Comparison of ENCODE assay signal across 8 mouse cellular contexts in genomic region chr15:79883352-79883822, GRCm38 (mm10). TPM values are rescaled to one million over a fixed set of nuclear protein-coding genes. Genes with fewer than 3 reads are reported as not detected.
DNase-seq lines count a peak whose midpoint lies in the region; ATAC-seq and TF ChIP-seq lines count a peak whose summit lies in the region.

No protein-coding gene starts in this region.

- peak overlapping the region; percentile 67 for H3K4me2 ChIP-seq in forebrain, embryonic 14.5 days (ENCODE audit: low read length)
- peak overlapping the region; percentile 81 for H3K4me2 ChIP-seq in liver, postnatal 0 days (ENCODE audit: low read depth, low read length)
- peak overlapping the region; percentile 60 for H3K4me2 ChIP-seq in neural tube, embryonic 13.5 days

- H3K36me3 ChIP-seq in forebrain, embryonic 14.5 days (ENCODE audit: control insufficient read depth, insufficient read depth, low read length), result no peaks in the 10 kb centered on the region
- no peaks in the 10 kb centered on the region for H3K36me3 ChIP-seq in liver, postnatal 0 days (replicated peaks; ENCODE audit: insufficient read depth, low read length)
- no peaks in the 10 kb centered on the region for H3K36me3 ChIP-seq in neural tube, embryonic 13.5 days

- TF ChIP-seq CTCF in liver, postnatal 0 days (IDR thresholded peaks at IDR 0.05; ENCODE audit: low read depth), result peak; percentile 95

- no peaks in the 10 kb centered on the region for H3K9me3 ChIP-seq in forebrain, embryonic 14.5 days (replicated peaks; ENCODE audit: control insufficient read depth, low read length)
- no peaks in the 10 kb centered on the region for H3K9me3 ChIP-seq in liver, postnatal 0 days (ENCODE audit: low read length)
- H3K9me3 ChIP-seq in neural tube, embryonic 13.5 days, result no peaks in the 10 kb centered on the region

- peak overlapping the region; percentile 68 for H3K9ac ChIP-seq in forebrain, embryonic 14.5 days (ENCODE audit: low read length)
- peak overlapping the region; percentile 62 for H3K9ac ChIP-seq in liver, postnatal 0 days (replicated peaks)
- peak overlapping the region; percentile 80 for H3K9ac ChIP-seq in neural tube, embryonic 13.5 days

- peak; percentile 91 for ATAC-seq in forebrain, embryonic 14.5 days
- ATAC-seq in liver, postnatal 0 days, result peak; percentile 88
- ATAC-seq in neural tube, embryonic 13.5 days (ENCODE audit: low read depth), result peak; percentile 95

- H3K27me3 ChIP-seq in forebrain, embryonic 14.5 days (replicated peaks; ENCODE audit: control insufficient read depth, insufficient read depth, low read length), result no peaks in the 10 kb centered on the region
- H3K27me3 ChIP-seq in liver, postnatal 0 days (ENCODE audit: insufficient read depth, low read length), result peaks cover 3% of the 10 kb centered on the region; the same call in 1 of the 2 replicates
- no peaks in the 10 kb centered on the region for H3K27me3 ChIP-seq in neural tube, embryonic 13.5 days

- DNase-seq in ES-CJ7 (ENCODE audit: low read depth, low spot score), result peak; percentile 86
- DNase-seq in cerebellum, adult 11 months, result peak; percentile 95
- DNase-seq in forebrain, embryonic 14.5 days (ENCODE audit: low spot score), result peak; percentile 94
- peak; percentile 98 to 99 for DNase-seq in heart, postnatal 14 days
- peak; percentile 96 for DNase-seq in layer of hippocampus, adult 11-12 months (ENCODE audit: low spot score)
- peak; percentile 91 for DNase-seq in liver, postnatal 0 days
- peak; percentile 84 for DNase-seq in telencephalon, adult 2 months (ENCODE audit: low read depth, low spot score)

- WGBS in forebrain, embryonic 14.5 days, result under 1% methylated on average over 30 of the region's 30 CpGs
- under 1% methylated on average over 30 of the region's 30 CpGs for WGBS in liver, postnatal 0 days (ENCODE audit: insufficient replicate concordance)
- under 1% methylated on average over 30 of the region's 30 CpGs for WGBS in neural tube, embryonic 13.5 days

- TF ChIP-seq EP300 in liver, postnatal 0 days (IDR thresholded peaks at IDR 0.05; ENCODE audit: low read depth), result no peak

- H3K27ac ChIP-seq in forebrain, embryonic 14.5 days (ENCODE audit: low read depth, low read length), result peak overlapping the region; percentile 86
- peak overlapping the region; percentile 35; the same call in 1 of the 2 replicates for H3K27ac ChIP-seq in liver, postnatal 0 days (ENCODE audit: low read depth)
- H3K27ac ChIP-seq in neural tube, embryonic 13.5 days (replicated peaks), result peak overlapping the region; percentile 95

- H3K4me3 ChIP-seq in forebrain, embryonic 14.5 days (ENCODE audit: low read depth, low read length), result peak overlapping the region; percentile 45
- peak overlapping the region; percentile 55 for H3K4me3 ChIP-seq in liver, postnatal 0 days (ENCODE audit: low read depth, low read length)
- peak overlapping the region; percentile 46 for H3K4me3 ChIP-seq in neural tube, embryonic 13.5 days

- intact Hi-C loops in heart, postnatal 14 days (cut with DNase I), result loop anchor here (1.0 to 5.0 kb wide), 2 partner anchors 49 to 131 kb away; partner anchors contain the start of genes Cbx6 and Npcd

- no peaks in the 10 kb centered on the region for H3K4me1 ChIP-seq in forebrain, embryonic 14.5 days (ENCODE audit: control insufficient read depth, insufficient read depth, low read length)
- peaks cover 8% of the 10 kb centered on the region; the same call in 1 of the 2 replicates for H3K4me1 ChIP-seq in liver, postnatal 0 days (ENCODE audit: insufficient read depth)
- peaks cover 17% of the 10 kb centered on the region for H3K4me1 ChIP-seq in neural tube, embryonic 13.5 days (replicated peaks)

RNA-seq across cellular contexts. Expression of gene Apobec3, which starts 8.1 kb away (rescaled TPM):
- polyA plus RNA-seq in forebrain, embryonic 14.5 days (2014; fragmentation: Nextera tagmentation; extraction: Ambion mirVana), result 4.8 and 5.6 TPM in 2 replicates
- total RNA-seq in heart, postnatal 14 days (2021), result 10 to 100 TPM; 13.0 to 14.4 TPM
- polyA plus RNA-seq in liver, postnatal 0 days (2015; fragmentation: Nextera tagmentation; extraction: Ambion mirVana), result 34.6 and 38.1 TPM in 2 replicates
- polyA plus RNA-seq in neural tube, embryonic 13.5 days (2015; fragmentation: Nextera tagmentation; extraction: Ambion mirVana), result 4.6 and 5.2 TPM in 2 replicates

RNA-seq across cellular contexts. Expression of gene Cbx6, which starts 48.9 kb away (rescaled TPM):
- 18.1 and 29.1 TPM in 2 replicates for polyA plus RNA-seq in forebrain, embryonic 14.5 days (2014; fragmentation: Nextera tagmentation; extraction: Ambion mirVana)
- total RNA-seq in heart, postnatal 14 days (2021), result 10 to 100 TPM; 35.4 to 36.8 TPM
- polyA plus RNA-seq in liver, postnatal 0 days (2015; fragmentation: Nextera tagmentation; extraction: Ambion mirVana), result 3.9 and 4.4 TPM in 2 replicates
- polyA plus RNA-seq in neural tube, embryonic 13.5 days (2015; fragmentation: Nextera tagmentation; extraction: Ambion mirVana), result 39.8 and 42.0 TPM in 2 replicates

RNA-seq across cellular contexts. Expression of gene Npcd, which starts 49.4 kb away (rescaled TPM):
- polyA plus RNA-seq in forebrain, embryonic 14.5 days (2014; fragmentation: Nextera tagmentation; extraction: Ambion mirVana), result not detected in 2 replicates
- under 1 TPM in 1 of 2 experiments, not detected in 1; 0.31 TPM for total RNA-seq in heart, postnatal 14 days (2021)
- not detected in 2 replicates for polyA plus RNA-seq in liver, postnatal 0 days (2015; fragmentation: Nextera tagmentation; extraction: Ambion mirVana)
- 0.90 TPM in 1 of 2 replicates, not detected in the other for polyA plus RNA-seq in neural tube, embryonic 13.5 days (2015; fragmentation: Nextera tagmentation; extraction: Ambion mirVana)

Comparison
In these comparisons a context has a peak if more than half of its experiments do, and no peak if none do; other contexts are left out.
1. Peak in every context shown above with its lines: DNase-seq, ATAC-seq, H3K4me3 ChIP-seq and H3K27ac ChIP-seq.
2. H3K27ac ChIP-seq: peak in every context shown above with its lines; median percentile 95 in neural tube, embryonic 13.5 days; 86 in forebrain, embryonic 14.5 days; 35 in liver, postnatal 0 days.